Mouse (Mus musculus) neural tube, embryonic 12.5 days (tissue): Measurements from ENCODE around the gene Olfr128. TPM values are rescaled to one million over a fixed set of nuclear protein-coding genes. Genes with fewer than 3 reads are reported as not detected.
"Not testable (repeated sequence)": the region's sequence is repeated elsewhere in the genome, so short reads cannot be mapped to it uniquely, and the experiment has no call there.

ENCODE experiments used
- ATAC-seq: fragments of 200-750 bp; cut with Nextera tagmentation; 2 replicates; pipeline ENCODE4 v1.8.0; 2017; ENCODE audit warnings: low read depth, mild to moderate bottlenecking, moderate TSS enrichment, moderate library complexity; ENCODE audit not compliant: low FRiP score
- H3K27ac ChIP-seq: fragments of 300-500 bp; sonication (generic); 2 replicates; pipeline ENCODE4 v1.5.1; 2016
- H3K27me3 ChIP-seq: fragments of 300-500 bp; sonication (generic); replicated peaks from 2 replicates; pipeline ENCODE4 v1.6.1; 2016; ENCODE audit warnings: mild to moderate bottlenecking
- H3K36me3 ChIP-seq: fragments of 300-500 bp; sonication (generic); 2 replicates; pipeline ENCODE4 v1.6.1; 2016; ENCODE audit warnings: mild to moderate bottlenecking
- H3K4me1 ChIP-seq: fragments of 300-500 bp; sonication (generic); 2 replicates; pipeline ENCODE4 v1.6.1; 2016
- H3K4me2 ChIP-seq: fragments of 300-500 bp; sonication (generic); replicated peaks from 2 replicates; pipeline ENCODE4 v1.6.1; 2016; ENCODE audit warnings: mild to moderate bottlenecking
- H3K4me3 ChIP-seq: fragments of 300-500 bp; sonication (generic); 2 replicates; pipeline ENCODE4 v1.5.1; 2016
- H3K9ac ChIP-seq: fragments of 300-500 bp; sonication (generic); 2 replicates; pipeline ENCODE4 v1.6.1; 2016; ENCODE audit warnings: mild to moderate bottlenecking
- H3K9me3 ChIP-seq: fragments of 300-500 bp; sonication (generic); 2 replicates; pipeline ENCODE4 v1.6.1; 2016; ENCODE audit warnings: mild to moderate bottlenecking
- WGBS: fragments of 180-500 bp; shearing (Covaris S2); methylation state at CpG from one replicate; pipeline ENCODE4 v1.1.7; 2016; 5-methylcytosine and 5-hydroxymethylcytosine counted together
- polyA plus RNA-seq: library from polyadenylated mRNA; unstranded; fragments of >200 nt; fragmentation: Nextera tagmentation; extraction: Ambion mirVana; gene quantifications from 2 replicates; pipeline ENCODE4 v1.2.1, GENCODE M21; 2016

Olfr128 gene
- polyA plus RNA-seq, result not detected in 2 replicates

GRCm38 (mm10) chr17:37920248-37920647 lies at the start of gene Olfr128:
Olfr128 (plus strand) TSS chr17:37920548.
- no peak for ATAC-seq
- Histone ChIP-seq H3K9me3 (no peaks in the 10 kb centered on the region), H3K4me2 (no peak within 1 kb of the TSS), H3K36me3 (no peaks in the 10 kb centered on the region), H3K9ac (no peak within 1 kb of the TSS), H3K4me1 (no peaks in the 10 kb centered on the region), H3K27me3 (no peaks in the 10 kb centered on the region), H3K4me3 (no peak within 1 kb of the TSS), H3K27ac (no peak within 1 kb of the TSS)

- Histone ChIP-seq H3K27me3 (no peaks in the 10 kb centered on the region), H3K27ac (no peak overlapping the region), H3K36me3 (no peaks in the 10 kb centered on the region), H3K4me3 (no peak overlapping the region), H3K9me3 (no peaks in the 10 kb centered on the region), H3K4me1 (no peaks in the 10 kb centered on the region), H3K9ac (no peak overlapping the region), H3K4me2 (no peak overlapping the region)
- WGBS, result 87% methylated on average over 3 of the region's 3 CpGs
- no peak for ATAC-seq
Observed at GRCm38 (mm10) chr17:37873830-37874229, 46.5 kb upstream of the Olfr128 start.

GRCm38 (mm10) chr17:37900137-37900536 lies 20.2 kb upstream of the Olfr128 start, which contains the start of gene Olfr127:
Olfr127 (plus strand) TSS chr17:37900437.
- Histone ChIP-seq H3K4me1 (no peaks in the 10 kb centered on the region), H3K4me2 (no peak within 1 kb of the TSS), H3K9me3 (no peaks in the 10 kb centered on the region), H3K36me3 (no peaks in the 10 kb centered on the region), H3K4me3 (no peak within 1 kb of the TSS), H3K9ac (no peak within 1 kb of the TSS), H3K27me3 (no peaks in the 10 kb centered on the region), H3K27ac (no peak within 1 kb of the TSS)
- no peak for ATAC-seq
- 91% methylated on average over 1 of the region's 1 CpGs for WGBS

GRCm38 (mm10) chr17:37906821-37907220 lies 13.5 kb upstream of the Olfr128 start:
- not testable (repeated sequence) for H3K27ac ChIP-seq, H3K4me3 ChIP-seq, H3K9me3 ChIP-seq, H3K4me1 ChIP-seq, H3K27me3 ChIP-seq, H3K36me3 ChIP-seq, ATAC-seq, H3K4me2 ChIP-seq, H3K9ac ChIP-seq
- 79% methylated on average over 8 of the region's 8 CpGs for WGBS

- Histone ChIP-seq H3K4me1 (no peaks in the 10 kb centered on the region), H3K36me3 (no peaks in the 10 kb centered on the region), H3K27me3 (no peaks in the 10 kb centered on the region), H3K9me3 (no peaks in the 10 kb centered on the region), H3K27ac (no peak within 1 kb of the TSS), H3K4me3 (no peak within 1 kb of the TSS), H3K4me2 (no peak within 1 kb of the TSS), H3K9ac (no peak within 1 kb of the TSS)
- ATAC-seq, result no peak
- 82% methylated on average over 2 of the region's 2 CpGs for WGBS
Observed at GRCm38 (mm10) chr17:37952979-37953378, 32.6 kb downstream of the Olfr128 start, which contains the start of gene Olfr761. Olfr761 (minus strand) TSS chr17:37953079.

- no peak overlapping the region for H3K4me2 ChIP-seq
Observed at GRCm38 (mm10) chr17:37973591-37973990, 53.2 kb downstream of the Olfr128 start.

More at GRCm38 (mm10) chr17:37973591-37973990, 53.2 kb downstream of the Olfr128 start:
- Histone ChIP-seq H3K9me3 (no peaks in the 10 kb centered on the region), H3K27ac (no peak overlapping the region), H3K27me3 (no peaks in the 10 kb centered on the region), H3K9ac (no peak overlapping the region), H3K36me3 (no peaks in the 10 kb centered on the region), H3K4me3 (no peak overlapping the region), H3K4me1 (no peaks in the 10 kb centered on the region)
- 90% methylated on average over 3 of the region's 3 CpGs for WGBS
- ATAC-seq, result no peak

Other genes starting within 250 kb of the Olfr128 start
- not detected in 2 replicates for gene Olfr119, start 224.0 kb upstream of the Olfr128 start, polyA plus RNA-seq
- not detected in 2 replicates for gene Olfr120, start 198.7 kb upstream of the Olfr128 start, polyA plus RNA-seq
- not detected in 2 replicates for gene Olfr121, start 171.7 kb upstream of the Olfr128 start, polyA plus RNA-seq
- not detected in 2 replicates for gene Olfr122, start 151.9 kb upstream of the Olfr128 start, polyA plus RNA-seq
- not detected in 2 replicates for gene Olfr123, start 127.0 kb upstream of the Olfr128 start, polyA plus RNA-seq
- gene Olfr124, start 120.7 kb upstream of the Olfr128 start, polyA plus RNA-seq, result not detected in 2 replicates
- gene Olfr125, start 87.6 kb upstream of the Olfr128 start, polyA plus RNA-seq, result not detected in 2 replicates
- gene Olfr126, start 73.1 kb upstream of the Olfr128 start, polyA plus RNA-seq, result not detected in 2 replicates
- not detected in 2 replicates for gene Olfr127, start 20.1 kb upstream of the Olfr128 start, polyA plus RNA-seq
- gene Olfr761, start 32.5 kb downstream of the Olfr128 start, polyA plus RNA-seq, result not detected in 2 replicates
- gene Olfr129, start 139.5 kb downstream of the Olfr128 start, polyA plus RNA-seq, result not detected in 2 replicates
- not detected in 2 replicates for gene Olfr130, start 143.4 kb downstream of the Olfr128 start, polyA plus RNA-seq
- gene Olfr131, start 168.1 kb downstream of the Olfr128 start, polyA plus RNA-seq, result not detected in 2 replicates
- gene Olfr132, start 214.0 kb downstream of the Olfr128 start, polyA plus RNA-seq, result not detected in 2 replicates
- gene Olfr133, start 224.7 kb downstream of the Olfr128 start, polyA plus RNA-seq, result not detected in 2 replicates